30 mouse cellular contexts compared by ENCODE assay signal in genomic region chr2:57318336-57318735, GRCm38 (mm10).
"Had no signal": no experiment of that assay in that cellular context is flagged by ENCODE, and none has a peak within 500 bp of the region (broad histone marks: within the 10 kb centered on the region; RNA-seq: fewer than 3 reads in every experiment).

No protein-coding gene starts in this region.

- H3K4me3 ChIP-seq: limb, embryonic 10.5 days; limb, embryonic 12.5 days; limb, embryonic 13.5 days; limb, embryonic 15.5 days; liver, embryonic 12.5 days; liver, embryonic 13.5 days; liver, embryonic 15.5 days; lung, embryonic 15.5 days; megakaryocyte, embryonic 14.5 days; midbrain, embryonic 10.5 days; midbrain, embryonic 12.5 days; midbrain, embryonic 13.5 days; midbrain, embryonic 15.5 days; myocyte; neural tube, embryonic 12.5 days had no signal

- H3K27ac ChIP-seq: limb, embryonic 10.5 days; limb, embryonic 12.5 days; limb, embryonic 13.5 days; limb, embryonic 15.5 days; liver, embryonic 12.5 days; liver, embryonic 13.5 days; liver, embryonic 14.5 days; liver, embryonic 15.5 days; lung, embryonic 15.5 days; macrophage; midbrain, embryonic 10.5 days; midbrain, embryonic 12.5 days; midbrain, embryonic 13.5 days; midbrain, embryonic 15.5 days; neural tube, embryonic 12.5 days had no signal

- H3K36me3 ChIP-seq: limb, embryonic 10.5 days; limb, embryonic 12.5 days; limb, embryonic 13.5 days; limb, embryonic 15.5 days; liver, embryonic 12.5 days; liver, embryonic 13.5 days; liver, embryonic 15.5 days; lung, embryonic 15.5 days; midbrain, embryonic 10.5 days; midbrain, embryonic 12.5 days; midbrain, embryonic 13.5 days; midbrain, embryonic 15.5 days; neural tube, embryonic 12.5 days had no signal

- DNase-seq: left cerebral cortex, postnatal 4 days; liver; liver, embryonic 13.5 days; liver, postnatal 0 days; lung, adult 18-20 months; lung, adult 2 months; lung, embryonic 14.5 days; lung, postnatal 10 days; lung, postnatal 14 days; lung, postnatal 36 days; lung, postnatal 4 days; midbrain, embryonic 14.5 days had no signal

- H3K27me3 ChIP-seq: limb, embryonic 12.5 days; limb, embryonic 13.5 days; limb, embryonic 15.5 days; liver, embryonic 12.5 days; liver, embryonic 13.5 days; liver, embryonic 15.5 days; lung, embryonic 15.5 days; megakaryocyte, embryonic 14.5 days; midbrain, embryonic 12.5 days; midbrain, embryonic 13.5 days; midbrain, embryonic 15.5 days; neural tube, embryonic 12.5 days had no signal

- H3K9me3 ChIP-seq: limb, embryonic 10.5 days; limb, embryonic 12.5 days; limb, embryonic 13.5 days; limb, embryonic 15.5 days; liver, embryonic 12.5 days; liver, embryonic 13.5 days; liver, embryonic 15.5 days; lung, embryonic 15.5 days; megakaryocyte, embryonic 14.5 days; midbrain, embryonic 10.5 days; midbrain, embryonic 12.5 days; midbrain, embryonic 13.5 days; midbrain, embryonic 15.5 days; neural tube, embryonic 12.5 days had no signal

- H3K4me1 ChIP-seq: limb, embryonic 12.5 days; limb, embryonic 13.5 days; limb, embryonic 15.5 days; liver, embryonic 12.5 days; liver, embryonic 13.5 days; liver, embryonic 15.5 days; lung, embryonic 15.5 days; midbrain, embryonic 13.5 days; midbrain, embryonic 15.5 days; neural tube, embryonic 12.5 days had no signal

- ATAC-seq: liver, embryonic 12.5 days; liver, postnatal 0 days; lung, postnatal 0 days; midbrain, embryonic 13.5 days; midbrain, embryonic 15.5 days; midbrain, embryonic 16.5 days had no signal
